Mouse (Mus musculus): ENCODE results near the gene Tnrc6a. TPM values are rescaled to one million over a fixed set of nuclear protein-coding genes. Genes with fewer than 3 reads are reported as not detected.

Tnrc6a gene
- polyA plus RNA-seq, 1 experiment from 2014 or later = 37.3 TPM

- H3K4me1 ChIP-seq (ENCODE audit: control insufficient read depth, insufficient read depth, low read depth, low read length) = peaks cover 23% of the 10 kb centered on the region
- 85% methylated on average over 2 of the region's 2 CpGs for WGBS
- no peak overlapping the region for H3K4me2 ChIP-seq (ENCODE audit: low read length)
- no peaks in the 10 kb centered on the region for H3K9me3 ChIP-seq (ENCODE audit: control insufficient read depth, low read length)
- no peak overlapping the region for H3K9ac ChIP-seq (ENCODE audit: low read depth, low read length)
- no peaks in the 10 kb centered on the region for H3K27me3 ChIP-seq (replicated peaks; ENCODE audit: control insufficient read depth, insufficient read depth, low read length)
- no peak for ATAC-seq
- no peak overlapping the region for H3K4me3 ChIP-seq (ENCODE audit: low read length)
- H3K36me3 ChIP-seq (ENCODE audit: control insufficient read depth, insufficient read depth, low read length) = no peaks in the 10 kb centered on the region
- no peak overlapping the region for H3K27ac ChIP-seq (ENCODE audit: low read depth, low read length)
Measured at GRCm38 (mm10) chr7:123132401-123132800, 8.7 kb downstream of the Tnrc6a start.

GRCm38 (mm10) chr7:123134876-123135275, 11.2 kb downstream of the Tnrc6a start:
- Histone ChIP-seq H3K9me3 (ENCODE audit: control insufficient read depth, low read length) (no peaks in the 10 kb centered on the region), H3K27me3 (replicated peaks; ENCODE audit: control insufficient read depth, insufficient read depth, low read length) (no peaks in the 10 kb centered on the region), H3K4me3 (ENCODE audit: low read length) (no peak overlapping the region), H3K27ac (ENCODE audit: low read depth, low read length) (no peak overlapping the region), H3K9ac (ENCODE audit: low read depth, low read length) (no peak overlapping the region), H3K4me1 (ENCODE audit: control insufficient read depth, insufficient read depth, low read depth, low read length) (peaks cover 20% of the 10 kb centered on the region), H3K4me2 (ENCODE audit: low read length) (no peak overlapping the region), H3K36me3 (ENCODE audit: control insufficient read depth, insufficient read depth, low read length) (no peaks in the 10 kb centered on the region; the same call in 1 of the 2 replicates)
- ATAC-seq = no peak
- WGBS = 39% methylated on average over 2 of the region's 2 CpGs

GRCm38 (mm10) chr7:123135655-123136054, 12.0 kb downstream of the Tnrc6a start:
- Histone ChIP-seq H3K9ac (ENCODE audit: low read depth, low read length) (no peak overlapping the region), H3K4me1 (ENCODE audit: control insufficient read depth, insufficient read depth, low read depth, low read length) (peaks cover 13% of the 10 kb centered on the region), H3K27me3 (replicated peaks; ENCODE audit: control insufficient read depth, insufficient read depth, low read length) (no peaks in the 10 kb centered on the region), H3K36me3 (ENCODE audit: control insufficient read depth, insufficient read depth, low read length) (no peaks in the 10 kb centered on the region; the same call in 1 of the 2 replicates), H3K4me3 (ENCODE audit: low read length) (no peak overlapping the region), H3K4me2 (ENCODE audit: low read length) (no peak overlapping the region), H3K9me3 (ENCODE audit: control insufficient read depth, low read length) (no peaks in the 10 kb centered on the region), H3K27ac (ENCODE audit: low read depth, low read length) (no peak overlapping the region)
- no peak for ATAC-seq
- WGBS = 79% methylated on average over 3 of the region's 3 CpGs

GRCm38 (mm10) chr7:123138001-123138400, 14.3 kb downstream of the Tnrc6a start:
- 76% methylated on average over 4 of the region's 4 CpGs for WGBS
- H3K4me1 ChIP-seq (ENCODE audit: control insufficient read depth, insufficient read depth, low read depth, low read length) = peaks cover 9% of the 10 kb centered on the region
- no peak overlapping the region for H3K9ac ChIP-seq (ENCODE audit: low read depth, low read length)

GRCm38 (mm10) chr7:123146141-123146846, 22.6 kb downstream of the Tnrc6a start:
- no peak overlapping the region for H3K4me2 ChIP-seq (ENCODE audit: low read length)
- no peak overlapping the region for H3K4me3 ChIP-seq (ENCODE audit: low read length)
- no peak for ATAC-seq
- WGBS = 93% methylated on average over 10 of the region's 10 CpGs
- no peaks in the 10 kb centered on the region for H3K4me1 ChIP-seq (ENCODE audit: control insufficient read depth, insufficient read depth, low read depth, low read length)
- no peak overlapping the region for H3K9ac ChIP-seq (ENCODE audit: low read depth, low read length)
- no peaks in the 10 kb centered on the region for H3K9me3 ChIP-seq (ENCODE audit: control insufficient read depth, low read length)
- peaks cover 3% of the 10 kb centered on the region; the same call in 1 of the 2 replicates for H3K36me3 ChIP-seq (ENCODE audit: control insufficient read depth, insufficient read depth, low read length)
- H3K27me3 ChIP-seq (replicated peaks; ENCODE audit: control insufficient read depth, insufficient read depth, low read length) = no peaks in the 10 kb centered on the region
- H3K27ac ChIP-seq (ENCODE audit: low read depth, low read length) = no peak overlapping the region

More at GRCm38 (mm10) chr7:123138001-123138400, 14.3 kb downstream of the Tnrc6a start:
- Histone ChIP-seq H3K36me3 (ENCODE audit: control insufficient read depth, insufficient read depth, low read length) (no peaks in the 10 kb centered on the region; the same call in 1 of the 2 replicates), H3K9me3 (ENCODE audit: control insufficient read depth, low read length) (no peaks in the 10 kb centered on the region), H3K4me3 (ENCODE audit: low read length) (no peak overlapping the region), H3K27me3 (replicated peaks; ENCODE audit: control insufficient read depth, insufficient read depth, low read length) (no peaks in the 10 kb centered on the region), H3K4me2 (ENCODE audit: low read length) (no peak overlapping the region), H3K27ac (ENCODE audit: low read depth, low read length) (no peak overlapping the region)
- ATAC-seq = no peak

- 97% methylated on average over 2 of the region's 2 CpGs for WGBS
Measured at GRCm38 (mm10) chr7:123147787-123148186, 24.1 kb downstream of the Tnrc6a start.

GRCm38 (mm10) chr7:123148935-123149334, 25.2 kb downstream of the Tnrc6a start:
- no peak for ATAC-seq
- no peak overlapping the region for H3K4me2 ChIP-seq (ENCODE audit: low read length)
- no peak overlapping the region for H3K27ac ChIP-seq (ENCODE audit: low read depth, low read length)
- H3K9me3 ChIP-seq (ENCODE audit: control insufficient read depth, low read length) = no peaks in the 10 kb centered on the region
- no peak overlapping the region for H3K9ac ChIP-seq (ENCODE audit: low read depth, low read length)
- peaks cover 3% of the 10 kb centered on the region; the same call in 1 of the 2 replicates for H3K36me3 ChIP-seq (ENCODE audit: control insufficient read depth, insufficient read depth, low read length)
- H3K4me3 ChIP-seq (ENCODE audit: low read length) = no peak overlapping the region
- WGBS = 85% methylated on average over 9 of the region's 9 CpGs
- H3K27me3 ChIP-seq (replicated peaks; ENCODE audit: control insufficient read depth, insufficient read depth, low read length) = no peaks in the 10 kb centered on the region
- H3K4me1 ChIP-seq (ENCODE audit: control insufficient read depth, insufficient read depth, low read depth, low read length) = no peaks in the 10 kb centered on the region

More at GRCm38 (mm10) chr7:123147787-123148186, 24.1 kb downstream of the Tnrc6a start:
- no peak for ATAC-seq
- Histone ChIP-seq H3K9me3 (ENCODE audit: control insufficient read depth, low read length) (no peaks in the 10 kb centered on the region), H3K4me3 (ENCODE audit: low read length) (no peak overlapping the region), H3K27ac (ENCODE audit: low read depth, low read length) (no peak overlapping the region), H3K36me3 (ENCODE audit: control insufficient read depth, insufficient read depth, low read length) (peaks cover 3% of the 10 kb centered on the region; the same call in 1 of the 2 replicates), H3K27me3 (replicated peaks; ENCODE audit: control insufficient read depth, insufficient read depth, low read length) (no peaks in the 10 kb centered on the region), H3K4me1 (ENCODE audit: control insufficient read depth, insufficient read depth, low read depth, low read length) (no peaks in the 10 kb centered on the region), H3K9ac (ENCODE audit: low read depth, low read length) (no peak overlapping the region), H3K4me2 (ENCODE audit: low read length) (no peak overlapping the region)

- no peak for ATAC-seq
- H3K4me1 ChIP-seq (ENCODE audit: control insufficient read depth, insufficient read depth, low read depth, low read length) = no peaks in the 10 kb centered on the region
- no peaks in the 10 kb centered on the region for H3K27me3 ChIP-seq (replicated peaks; ENCODE audit: control insufficient read depth, insufficient read depth, low read length)
- 88% methylated on average over 10 of the region's 10 CpGs for WGBS
- H3K4me2 ChIP-seq (ENCODE audit: low read length) = no peak overlapping the region
- no peaks in the 10 kb centered on the region for H3K9me3 ChIP-seq (ENCODE audit: control insufficient read depth, low read length)
- no peak overlapping the region for H3K27ac ChIP-seq (ENCODE audit: low read depth, low read length)
- H3K9ac ChIP-seq (ENCODE audit: low read depth, low read length) = no peak overlapping the region
- H3K4me3 ChIP-seq (ENCODE audit: low read length) = no peak overlapping the region
- H3K36me3 ChIP-seq (ENCODE audit: control insufficient read depth, insufficient read depth, low read length) = peaks cover 40% of the 10 kb centered on the region
Measured at GRCm38 (mm10) chr7:123162346-123162745, 38.7 kb downstream of the Tnrc6a start.

- Histone ChIP-seq H3K4me1 (ENCODE audit: control insufficient read depth, insufficient read depth, low read depth, low read length) (no peaks in the 10 kb centered on the region), H3K4me2 (ENCODE audit: low read length) (no peak overlapping the region), H3K9me3 (ENCODE audit: control insufficient read depth, low read length) (no peaks in the 10 kb centered on the region), H3K27ac (ENCODE audit: low read depth, low read length) (no peak overlapping the region), H3K36me3 (ENCODE audit: control insufficient read depth, insufficient read depth, low read length) (peaks cover 68% of the 10 kb centered on the region), H3K27me3 (replicated peaks; ENCODE audit: control insufficient read depth, insufficient read depth, low read length) (no peaks in the 10 kb centered on the region), H3K9ac (ENCODE audit: low read depth, low read length) (no peak overlapping the region), H3K4me3 (ENCODE audit: low read length) (no peak overlapping the region)
- no peak for ATAC-seq
- WGBS = 94% methylated on average over 2 of the region's 2 CpGs
Measured at GRCm38 (mm10) chr7:123167436-123167835, 43.8 kb downstream of the Tnrc6a start.

Measured in hindbrain, embryonic 16.5 days (tissue).